Mouse (Mus musculus): ENCODE data around the gene Kdelr3. TPM values are rescaled to one million over a fixed set of nuclear protein-coding genes. Genes with fewer than 3 reads are reported as not detected.
A peak's percentile ranks its signal among the peaks of the same experiment; 100 is the strongest.

The Kdelr3 gene
- polyA plus RNA-seq, 1 experiment from 2014 or later = 9.3 TPM

DNA sequence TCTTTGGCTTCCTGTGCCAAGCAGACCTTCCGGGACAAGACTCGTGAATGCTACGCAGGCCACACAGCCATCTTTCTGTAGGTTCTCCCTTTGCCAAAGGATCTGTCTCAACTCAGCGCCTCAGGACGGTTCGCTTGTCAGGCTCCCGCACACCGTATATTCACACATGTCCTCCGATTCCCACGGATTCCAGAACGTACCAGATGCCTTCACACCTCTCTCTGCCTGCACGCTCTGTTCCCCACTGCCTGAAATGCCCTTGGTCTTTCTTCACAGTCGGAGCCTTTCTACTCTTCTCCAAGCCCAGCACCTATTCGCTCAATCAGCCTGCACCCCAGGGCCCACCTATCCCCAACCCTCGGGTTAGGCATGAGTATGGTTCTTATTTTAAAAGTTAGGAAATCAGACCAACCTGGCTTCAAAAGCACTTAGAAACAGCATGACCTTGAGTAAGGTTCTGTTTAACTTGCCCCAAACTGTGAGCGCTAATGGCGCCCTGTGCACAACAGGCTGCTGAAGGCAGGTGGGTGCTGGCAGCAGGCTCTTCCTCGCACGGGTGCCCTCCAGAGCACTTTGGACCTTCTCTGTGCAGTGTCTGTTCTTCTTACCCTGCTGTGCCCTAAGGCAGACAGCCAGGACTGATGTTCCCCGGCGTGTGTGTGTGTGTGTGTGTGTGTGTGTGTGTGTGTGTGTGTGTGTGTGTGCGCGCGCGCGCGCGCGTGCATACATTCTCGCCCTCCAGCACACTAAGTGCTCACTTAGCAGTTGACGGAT, 9.0 kb upstream of the Kdelr3 start:
- peaks cover 53% of the 10 kb centered on the region for H3K27me3 ChIP-seq (ENCODE audit: control insufficient read depth, insufficient read depth, low read depth, low read length)
- H3K4me2 ChIP-seq (ENCODE audit: low read length) = no peak overlapping the region
- ATAC-seq = no peak
- no peaks in the 10 kb centered on the region for H3K36me3 ChIP-seq (ENCODE audit: control insufficient read depth, insufficient read depth, low read length)
- no peak overlapping the region for H3K27ac ChIP-seq (ENCODE audit: low read length)
- H3K4me1 ChIP-seq (ENCODE audit: control insufficient read depth, insufficient read depth, low read length) = peaks cover 28% of the 10 kb centered on the region
- no peak overlapping the region for H3K4me3 ChIP-seq (ENCODE audit: low read depth, low read length)
- 48% methylated on average over 29 of the region's 31 CpGs for WGBS
- H3K9ac ChIP-seq (ENCODE audit: low read depth, low read length) = no peak overlapping the region
- no peaks in the 10 kb centered on the region for H3K9me3 ChIP-seq (replicated peaks; ENCODE audit: control insufficient read depth, low read length, poor library complexity, severe bottlenecking)

DNA sequence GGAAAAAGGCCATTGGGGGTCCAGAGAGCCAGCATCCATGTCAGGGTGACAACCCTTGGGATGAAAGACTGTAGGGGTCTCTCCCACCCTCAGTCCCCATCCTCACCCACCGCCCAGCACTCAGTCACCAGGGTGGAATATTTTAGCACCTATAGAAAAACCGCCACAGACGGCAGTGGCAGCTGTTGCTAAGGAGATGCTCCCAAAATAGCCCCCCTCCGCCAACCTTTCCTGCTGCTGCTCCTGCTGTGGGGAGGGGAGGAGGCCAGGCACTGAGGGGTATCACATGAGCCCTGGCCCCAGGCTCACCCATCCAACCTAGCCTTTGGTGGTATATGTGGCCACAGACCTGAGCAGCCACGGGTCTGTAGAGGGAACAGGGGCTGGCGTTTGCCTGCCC, 6.2 kb upstream of the Kdelr3 start:
- Histone ChIP-seq H3K9me3 (replicated peaks; ENCODE audit: control insufficient read depth, low read length, poor library complexity, severe bottlenecking) (no peaks in the 10 kb centered on the region), H3K9ac (ENCODE audit: low read depth, low read length) (no peak overlapping the region), H3K4me1 (ENCODE audit: control insufficient read depth, insufficient read depth, low read length) (peaks cover 26% of the 10 kb centered on the region), H3K4me3 (ENCODE audit: low read depth, low read length) (no peak overlapping the region), H3K36me3 (ENCODE audit: control insufficient read depth, insufficient read depth, low read length) (no peaks in the 10 kb centered on the region), H3K27me3 (ENCODE audit: control insufficient read depth, insufficient read depth, low read depth, low read length) (peaks cover 48% of the 10 kb centered on the region), H3K4me2 (ENCODE audit: low read length) (no peak overlapping the region), H3K27ac (ENCODE audit: low read length) (no peak overlapping the region)
- ATAC-seq = no peak
- 40% methylated on average over 6 of the region's 6 CpGs for WGBS

DNA sequence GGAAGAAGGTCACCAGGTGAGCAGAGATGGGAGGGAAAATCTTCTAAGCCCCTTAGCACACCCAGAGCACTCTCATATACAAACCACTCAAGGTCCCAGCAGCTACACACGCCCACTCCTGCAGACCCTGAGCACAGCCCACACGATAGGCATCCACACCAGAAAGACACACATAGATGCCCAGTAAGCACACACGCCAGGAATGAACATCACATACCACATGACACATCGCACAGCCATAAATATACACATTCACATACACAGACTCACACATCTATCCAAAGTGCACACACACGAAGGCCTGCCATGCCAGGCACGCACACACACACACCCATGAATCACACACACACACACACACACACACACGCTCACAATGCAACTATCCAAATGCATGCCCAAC, 5.8 kb upstream of the Kdelr3 start:
- ATAC-seq = no peak
- WGBS = 84% methylated on average over 7 of the region's 7 CpGs
- Histone ChIP-seq H3K27ac (ENCODE audit: low read length) (no peak overlapping the region), H3K4me3 (ENCODE audit: low read depth, low read length) (no peak overlapping the region), H3K36me3 (ENCODE audit: control insufficient read depth, insufficient read depth, low read length) (no peaks in the 10 kb centered on the region), H3K27me3 (ENCODE audit: control insufficient read depth, insufficient read depth, low read depth, low read length) (peaks cover 47% of the 10 kb centered on the region), H3K9me3 (replicated peaks; ENCODE audit: control insufficient read depth, low read length, poor library complexity, severe bottlenecking) (no peaks in the 10 kb centered on the region), H3K9ac (ENCODE audit: low read depth, low read length) (no peak overlapping the region), H3K4me2 (ENCODE audit: low read length) (no peak overlapping the region), H3K4me1 (ENCODE audit: control insufficient read depth, insufficient read depth, low read length) (peaks cover 21% of the 10 kb centered on the region)

DNA sequence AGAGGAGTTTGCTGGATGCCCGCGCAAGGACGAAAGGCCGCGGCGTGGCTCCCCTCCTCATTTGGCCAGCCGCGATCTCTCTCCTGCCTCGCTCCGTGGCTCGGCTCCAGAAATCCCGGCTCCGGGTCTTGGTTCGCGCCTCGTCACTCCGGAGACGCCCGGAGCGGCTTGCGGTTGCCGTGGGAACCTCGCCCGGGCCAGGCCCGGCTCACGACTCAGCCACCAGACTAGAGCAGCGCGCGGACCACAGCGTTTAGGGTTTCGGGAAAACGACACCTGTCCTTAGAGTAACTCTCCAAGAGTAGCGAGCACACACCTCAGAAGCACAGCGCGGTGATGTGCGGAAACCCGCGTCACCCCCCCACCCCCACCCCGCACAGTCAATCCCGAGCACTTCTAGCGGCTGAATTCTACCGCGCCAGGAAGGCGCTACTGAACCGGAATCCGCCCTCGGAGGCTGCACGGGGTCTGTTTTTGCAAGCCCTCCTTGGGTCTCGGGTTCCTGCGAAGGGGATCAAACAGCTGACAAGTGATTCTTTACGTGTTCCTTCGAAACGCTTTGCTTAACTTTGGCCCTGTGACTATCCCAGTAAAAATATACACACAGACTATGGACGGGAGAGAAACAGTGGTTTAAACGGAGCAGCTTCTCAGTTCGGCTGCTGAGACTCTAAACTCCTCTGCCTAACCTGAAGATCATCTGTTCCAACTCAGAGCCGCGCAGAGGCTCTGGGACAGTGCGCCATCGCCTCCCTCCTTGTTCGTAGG, 4.5 kb upstream of the Kdelr3 start:
- no peak overlapping the region for H3K27ac ChIP-seq (ENCODE audit: low read length)
- no peaks in the 10 kb centered on the region for H3K9me3 ChIP-seq (replicated peaks; ENCODE audit: control insufficient read depth, low read length, poor library complexity, severe bottlenecking)
- H3K36me3 ChIP-seq (ENCODE audit: control insufficient read depth, insufficient read depth, low read length) = no peaks in the 10 kb centered on the region
- H3K9ac ChIP-seq (ENCODE audit: low read depth, low read length) = peak overlapping the region; percentile 55
- H3K4me1 ChIP-seq (ENCODE audit: control insufficient read depth, insufficient read depth, low read length) = peaks cover 17% of the 10 kb centered on the region
- under 1% methylated on average over 59 of the region's 61 CpGs for WGBS
- H3K4me2 ChIP-seq (ENCODE audit: low read length) = peak overlapping the region; percentile 80
- peak; percentile 92 for ATAC-seq
- H3K4me3 ChIP-seq (ENCODE audit: low read depth, low read length) = peak overlapping the region; percentile 47
- H3K27me3 ChIP-seq (ENCODE audit: control insufficient read depth, insufficient read depth, low read depth, low read length) = peaks cover 45% of the 10 kb centered on the region

DNA sequence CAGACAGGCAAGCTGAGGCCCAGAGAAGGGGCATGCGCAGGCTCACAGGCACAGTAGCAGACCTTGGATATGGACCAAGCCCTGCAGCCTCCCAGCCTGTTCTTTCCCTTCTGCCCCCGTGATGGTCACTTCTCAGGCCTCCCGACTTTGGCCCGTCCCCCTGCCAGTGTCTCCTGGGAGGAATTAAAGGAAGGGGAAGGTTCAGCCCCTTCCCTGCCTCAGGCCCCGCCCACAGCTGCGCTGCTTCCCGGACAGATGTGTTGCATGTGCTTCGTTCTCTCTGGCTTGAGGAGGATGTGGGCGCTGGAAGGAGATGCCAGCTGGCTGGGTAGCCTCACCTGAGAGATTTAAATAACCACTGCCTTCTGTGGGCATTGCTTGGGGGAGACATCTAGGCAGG, 2.3 kb upstream of the Kdelr3 start:
- WGBS = 12% methylated on average over 9 of the region's 9 CpGs
- Histone ChIP-seq H3K4me1 (ENCODE audit: control insufficient read depth, insufficient read depth, low read length) (peaks cover 19% of the 10 kb centered on the region), H3K27me3 (ENCODE audit: control insufficient read depth, insufficient read depth, low read depth, low read length) (peaks cover 48% of the 10 kb centered on the region), H3K36me3 (ENCODE audit: control insufficient read depth, insufficient read depth, low read length) (no peaks in the 10 kb centered on the region), H3K9ac (ENCODE audit: low read depth, low read length) (no peak overlapping the region), H3K9me3 (replicated peaks; ENCODE audit: control insufficient read depth, low read length, poor library complexity, severe bottlenecking) (no peaks in the 10 kb centered on the region), H3K4me3 (ENCODE audit: low read depth, low read length) (no peak overlapping the region), H3K27ac (ENCODE audit: low read length) (no peak overlapping the region), H3K4me2 (ENCODE audit: low read length) (no peak overlapping the region)
- no peak for ATAC-seq

DNA sequence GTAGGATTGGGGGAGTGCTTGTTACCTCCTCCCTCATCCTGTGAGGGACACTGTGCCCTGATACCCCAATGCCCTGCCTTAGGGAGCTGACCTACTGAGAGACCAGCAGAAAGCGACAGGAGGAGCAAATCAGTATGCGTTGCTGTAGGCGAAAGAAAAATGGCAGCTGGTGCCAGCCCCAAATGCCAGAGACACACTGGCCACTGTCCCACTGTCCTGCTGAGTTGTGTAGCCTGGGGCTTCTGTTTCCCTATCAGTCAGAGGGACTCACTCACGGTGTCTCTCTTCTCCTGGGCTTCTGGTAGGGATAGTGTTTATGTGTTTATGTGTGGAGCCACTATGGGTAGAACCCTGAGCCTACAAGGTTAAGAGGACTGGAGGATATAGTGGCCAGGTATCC, 1.5 kb downstream of the Kdelr3 start:
- Histone ChIP-seq H3K4me2 (ENCODE audit: low read length) (no peak overlapping the region), H3K27me3 (ENCODE audit: control insufficient read depth, insufficient read depth, low read depth, low read length) (peaks cover 36% of the 10 kb centered on the region), H3K4me3 (ENCODE audit: low read depth, low read length) (no peak overlapping the region), H3K36me3 (ENCODE audit: control insufficient read depth, insufficient read depth, low read length) (no peaks in the 10 kb centered on the region), H3K9ac (ENCODE audit: low read depth, low read length) (no peak overlapping the region), H3K4me1 (ENCODE audit: control insufficient read depth, insufficient read depth, low read length) (peaks cover 10% of the 10 kb centered on the region; the same call in 1 of the 2 replicates), H3K9me3 (replicated peaks; ENCODE audit: control insufficient read depth, low read length, poor library complexity, severe bottlenecking) (no peaks in the 10 kb centered on the region), H3K27ac (ENCODE audit: low read length) (no peak overlapping the region)
- WGBS = 64% methylated on average over 4 of the region's 4 CpGs
- no peak for ATAC-seq

DNA sequence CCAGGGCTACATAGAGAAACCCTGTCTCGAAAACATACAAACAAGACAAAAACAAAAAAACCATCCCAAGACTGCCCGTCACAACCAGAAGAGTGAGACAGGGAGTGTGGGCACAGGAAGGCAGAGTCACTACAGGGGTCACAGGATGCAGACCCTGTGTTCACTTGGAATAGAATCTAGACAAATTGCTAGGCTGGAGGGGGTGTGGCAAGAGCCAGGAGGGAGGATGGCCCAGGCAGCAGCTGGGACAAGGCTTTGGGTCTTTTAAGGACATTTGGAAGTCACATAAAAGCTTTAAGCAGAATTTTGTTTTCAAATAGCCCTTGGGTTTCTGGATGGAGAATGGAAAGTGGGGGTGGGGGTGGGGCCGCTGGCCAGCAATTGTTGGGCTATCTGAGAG, 2.4 kb downstream of the Kdelr3 start:
- Histone ChIP-seq H3K4me3 (ENCODE audit: low read depth, low read length) (no peak overlapping the region), H3K4me1 (ENCODE audit: control insufficient read depth, insufficient read depth, low read length) (peaks cover 10% of the 10 kb centered on the region; the same call in 1 of the 2 replicates), H3K27ac (ENCODE audit: low read length) (no peak overlapping the region), H3K27me3 (ENCODE audit: control insufficient read depth, insufficient read depth, low read depth, low read length) (peaks cover 32% of the 10 kb centered on the region), H3K36me3 (ENCODE audit: control insufficient read depth, insufficient read depth, low read length) (no peaks in the 10 kb centered on the region), H3K4me2 (ENCODE audit: low read length) (no peak overlapping the region), H3K9me3 (replicated peaks; ENCODE audit: control insufficient read depth, low read length, poor library complexity, severe bottlenecking) (no peaks in the 10 kb centered on the region), H3K9ac (ENCODE audit: low read depth, low read length) (no peak overlapping the region)
- ATAC-seq = no peak
- 83% methylated on average over 3 of the region's 3 CpGs for WGBS

DNA sequence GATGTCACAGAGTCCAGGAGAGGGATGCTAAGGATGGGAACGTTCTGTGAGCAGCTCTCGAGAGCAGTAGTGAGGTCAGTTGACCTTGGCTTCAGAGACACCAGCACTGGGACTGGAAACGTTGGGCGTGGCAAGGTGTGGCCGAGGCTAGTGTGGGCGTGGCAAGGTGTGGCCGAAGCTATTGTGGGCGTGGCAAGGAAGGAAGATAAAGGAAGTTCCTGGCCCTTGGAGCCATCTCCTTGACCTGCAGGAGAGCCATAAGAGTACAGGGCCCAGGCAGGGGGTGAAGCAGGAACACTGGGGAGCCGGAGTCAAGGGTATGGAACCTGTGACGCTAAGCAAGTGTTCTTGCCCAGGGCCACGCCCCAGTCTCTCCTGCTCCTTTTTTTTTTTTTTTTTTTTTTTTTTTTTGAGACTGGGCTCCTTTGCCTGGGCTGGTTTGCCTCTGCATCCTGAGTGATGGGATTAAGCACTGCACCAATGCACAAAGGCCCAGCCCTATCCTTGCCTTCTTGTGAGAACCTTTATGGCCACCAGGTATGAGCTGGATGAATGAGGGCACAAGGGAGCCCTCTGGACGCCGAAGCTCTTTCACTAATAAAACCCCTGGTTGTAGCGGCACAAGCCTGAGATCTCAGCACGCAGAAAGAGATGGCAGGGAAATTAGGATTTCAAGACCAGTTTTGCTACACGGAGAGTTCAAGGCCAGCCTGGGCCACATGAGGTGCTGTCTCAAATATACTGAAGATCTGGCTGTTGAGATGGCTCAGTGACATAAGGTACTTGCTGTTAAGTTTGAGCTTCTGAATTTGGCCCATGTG, 3.4 kb downstream of the Kdelr3 start:
- H3K27ac ChIP-seq (ENCODE audit: low read length) = no peak overlapping the region
- no peak overlapping the region for H3K9ac ChIP-seq (ENCODE audit: low read depth, low read length)
- H3K4me2 ChIP-seq (ENCODE audit: low read length) = no peak overlapping the region
- no peak overlapping the region for H3K4me3 ChIP-seq (ENCODE audit: low read depth, low read length)
- WGBS = 51% methylated on average over 15 of the region's 16 CpGs
- H3K9me3 ChIP-seq (replicated peaks; ENCODE audit: control insufficient read depth, low read length, poor library complexity, severe bottlenecking) = no peaks in the 10 kb centered on the region
- H3K27me3 ChIP-seq (ENCODE audit: control insufficient read depth, insufficient read depth, low read depth, low read length) = peaks cover 21% of the 10 kb centered on the region
- H3K36me3 ChIP-seq (ENCODE audit: control insufficient read depth, insufficient read depth, low read length) = no peaks in the 10 kb centered on the region
- H3K4me1 ChIP-seq (ENCODE audit: control insufficient read depth, insufficient read depth, low read length) = peaks cover 10% of the 10 kb centered on the region; the same call in 1 of the 2 replicates
- no peak for ATAC-seq
